Mouse (Mus musculus) forebrain, embryonic 12.5 days (tissue): Measurements from ENCODE around the gene Pmvk. TPM values are rescaled to one million over a fixed set of nuclear protein-coding genes. Genes with fewer than 3 reads are reported as not detected.

Experiments
- ATAC-seq: fragments of 200-750 bp; cut with Nextera tagmentation; 2 replicates; pipeline ENCODE4 v1.8.0; 2017; ENCODE audit warnings: moderate TSS enrichment; ENCODE audit not compliant: low FRiP score
- H3K27ac ChIP-seq: fragments of 300-500 bp; sonication (generic); 2 replicates; pipeline ENCODE4 v1.5.1; 2016; ENCODE audit warnings: mild to moderate bottlenecking
- H3K27me3 ChIP-seq: fragments of 300-500 bp; sonication (generic); 2 replicates; pipeline ENCODE4 v1.6.1; 2016; ENCODE audit warnings: mild to moderate bottlenecking
- H3K36me3 ChIP-seq: fragments of 300-500 bp; sonication (generic); replicated peaks from 2 replicates; pipeline ENCODE4 v1.6.1; 2016; ENCODE audit warnings: mild to moderate bottlenecking
- H3K4me1 ChIP-seq: fragments of 300-500 bp; sonication (generic); 2 replicates; pipeline ENCODE4 v1.6.1; 2016
- H3K4me2 ChIP-seq: fragments of 300-500 bp; sonication (generic); 2 replicates; pipeline ENCODE4 v1.6.1; 2016; ENCODE audit warnings: mild to moderate bottlenecking, moderate library complexity
- H3K4me3 ChIP-seq: fragments of 300-500 bp; sonication (generic); replicated peaks from 2 replicates; pipeline ENCODE4 v1.5.1; 2016; ENCODE audit warnings: mild to moderate bottlenecking
- H3K9ac ChIP-seq: fragments of 300-500 bp; sonication (generic); 2 replicates; pipeline ENCODE4 v1.6.1; 2016; ENCODE audit warnings: mild to moderate bottlenecking
- H3K9me3 ChIP-seq: fragments of 300-500 bp; sonication (generic); 2 replicates; pipeline ENCODE4 v1.6.1; 2016
- WGBS: fragments of 180-500 bp; shearing (Covaris S2); methylation state at CpG from one replicate; pipeline ENCODE4 v1.1.7; 2016; 5-methylcytosine and 5-hydroxymethylcytosine counted together
- polyA plus RNA-seq: library from polyadenylated mRNA; unstranded; fragments of >200 nt; fragmentation: Nextera tagmentation; extraction: Ambion mirVana; gene quantifications from 2 replicates; pipeline ENCODE4 v1.2.1, GENCODE M21; 2016

Pmvk gene
- polyA plus RNA-seq, 1 experiment from 2014 or later: 66.1 TPM

GRCm38 (mm10) chr3:89458372-89458964, 4.1 kb downstream of the Pmvk start:
- H3K36me3 ChIP-seq: 0 out of 2 replicates have a peak, but pooled peaks cover 10% of the 10 kb centered on the region
- no peaks in the 10 kb centered on the region for H3K27me3 ChIP-seq
- no peaks in the 10 kb centered on the region for H3K9me3 ChIP-seq
- H3K9ac ChIP-seq: no peak overlapping the region; the same call in 1 of the 2 replicates
- H3K4me3 ChIP-seq: peak overlapping the region; percentile 58
- peak; percentile 28; the same call in 1 of the 2 replicates for ATAC-seq
- 44% methylated on average over 13 of the region's 13 CpGs for WGBS
- H3K4me1 ChIP-seq: peaks cover 16% of the 10 kb centered on the region
- H3K27ac ChIP-seq: peak overlapping the region; percentile 46; the same call in 1 of the 2 replicates
- H3K4me2 ChIP-seq: peak overlapping the region; percentile 80

DNA sequence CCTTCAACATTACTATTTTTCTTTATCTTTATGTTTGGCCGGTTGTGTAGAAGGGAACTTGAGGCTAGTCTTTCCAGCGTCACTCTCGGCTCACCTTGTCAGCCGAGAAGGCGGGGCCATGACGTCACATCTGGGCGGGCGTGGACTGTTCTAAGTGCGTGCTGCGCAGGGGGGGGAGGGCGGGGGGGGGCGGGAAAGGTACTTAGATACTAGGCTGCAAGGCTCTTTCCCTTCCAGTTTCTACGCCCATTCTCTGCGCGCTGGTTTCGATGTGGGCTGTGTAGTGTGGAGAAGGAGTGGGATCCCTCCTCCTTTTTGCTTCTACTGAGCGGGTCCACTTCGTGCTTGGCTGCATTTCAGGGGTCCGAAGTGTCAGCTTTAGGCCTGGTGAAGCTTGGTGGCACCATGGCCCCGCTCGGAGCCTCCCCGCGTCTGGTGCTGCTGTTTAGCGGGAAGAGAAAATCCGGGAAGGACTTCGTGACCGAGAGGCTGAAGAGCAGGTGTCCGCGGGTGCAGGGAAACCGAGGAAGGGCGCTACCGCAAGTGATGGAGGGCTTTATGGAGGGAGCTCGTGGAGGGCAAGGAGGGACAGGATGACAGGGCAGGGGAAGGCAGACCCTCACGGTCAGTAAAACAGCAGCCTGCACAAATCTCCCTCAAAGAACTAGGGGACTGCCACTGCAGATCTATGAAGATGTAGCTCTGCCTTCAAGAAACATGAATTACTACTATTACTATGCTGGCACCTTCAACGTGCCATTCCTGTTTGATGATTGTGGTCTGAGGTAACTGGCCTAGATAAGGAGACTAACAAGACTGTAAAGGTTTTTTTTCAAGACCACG, 4.8 kb downstream of the Pmvk start:
- Histone ChIP-seq H3K4me2 (peak overlapping the region; percentile 80), H3K27ac (peak overlapping the region; percentile 87), H3K9ac (peak overlapping the region; percentile 73), H3K9me3 (no peaks in the 10 kb centered on the region), H3K4me3 (peak overlapping the region; percentile 58), H3K4me1 (peaks cover 16% of the 10 kb centered on the region), H3K27me3 (no peaks in the 10 kb centered on the region), H3K36me3 (peaks cover 12% of the 10 kb centered on the region; the same call in 1 of the 2 replicates)
- peak; percentile 92 for ATAC-seq
- WGBS: 2% methylated on average over 32 of the region's 36 CpGs

DNA sequence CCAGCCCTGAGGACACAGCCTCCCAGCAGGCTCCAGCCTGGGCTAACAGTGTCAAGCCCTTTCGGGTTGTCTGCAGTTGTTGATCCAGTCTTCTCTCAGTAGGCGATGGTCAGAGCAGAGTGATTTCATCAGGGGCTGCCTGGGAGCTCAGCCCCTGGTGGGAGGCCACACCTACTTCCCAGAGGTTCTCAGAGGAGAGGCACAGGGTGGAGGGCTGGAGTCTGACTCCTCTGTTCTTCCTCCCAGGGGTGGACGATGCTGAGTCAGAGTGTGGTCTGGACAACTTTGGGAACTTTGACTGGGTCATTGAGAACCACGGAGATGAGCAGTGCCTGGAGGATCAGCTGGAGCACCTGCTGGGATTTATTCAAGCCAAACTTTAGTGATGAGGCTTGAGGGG, 13.9 kb downstream of the Pmvk start:
- Histone ChIP-seq H3K36me3 (peaks cover 35% of the 10 kb centered on the region), H3K27ac (no peak overlapping the region), H3K9ac (no peak overlapping the region), H3K9me3 (no peaks in the 10 kb centered on the region), H3K4me2 (no peak overlapping the region), H3K4me1 (no peaks in the 10 kb centered on the region), H3K4me3 (no peak overlapping the region), H3K27me3 (no peaks in the 10 kb centered on the region)
- no peak for ATAC-seq
- WGBS: 41% methylated on average over 4 of the region's 4 CpGs

GRCm38 (mm10) chr3:89472280-89472679, 17.9 kb downstream of the Pmvk start:
- no peak for ATAC-seq

DNA sequence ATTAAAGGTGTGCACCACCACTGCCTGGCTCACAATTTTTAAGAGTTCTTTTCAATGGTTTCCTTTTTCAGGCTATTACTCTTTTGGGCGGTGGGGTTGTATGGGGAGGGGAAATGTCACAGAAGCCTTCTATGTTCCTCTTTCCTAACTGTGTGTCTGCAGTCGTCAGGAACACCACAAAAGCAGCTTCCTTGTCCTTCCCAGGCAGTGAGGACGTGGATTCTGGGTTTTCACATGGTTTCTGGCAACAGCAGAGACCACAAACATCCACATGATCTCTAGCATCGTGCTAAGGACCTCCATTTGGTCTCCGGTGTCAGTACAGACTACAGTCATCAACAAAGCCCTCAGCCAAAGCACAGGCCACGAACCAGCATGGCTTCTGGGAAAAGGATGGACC, 19.5 kb downstream of the Pmvk start:
- ATAC-seq: no peak
- Histone ChIP-seq H3K36me3 (peaks cover 11% of the 10 kb centered on the region), H3K4me2 (no peak overlapping the region), H3K9me3 (no peaks in the 10 kb centered on the region), H3K27me3 (no peaks in the 10 kb centered on the region), H3K27ac (no peak overlapping the region), H3K9ac (no peak overlapping the region), H3K4me3 (no peak overlapping the region), H3K4me1 (no peaks in the 10 kb centered on the region)
- 80% methylated on average over 6 of the region's 6 CpGs for WGBS

More at GRCm38 (mm10) chr3:89472280-89472679, 17.9 kb downstream of the Pmvk start:
- H3K4me2 ChIP-seq: no peak overlapping the region
- no peak overlapping the region for H3K4me3 ChIP-seq
- no peak overlapping the region for H3K9ac ChIP-seq
- H3K4me1 ChIP-seq: no peaks in the 10 kb centered on the region
- no peaks in the 10 kb centered on the region for H3K27me3 ChIP-seq
- no peak overlapping the region for H3K27ac ChIP-seq
- H3K36me3 ChIP-seq: peaks cover 26% of the 10 kb centered on the region
- 87% methylated on average over 7 of the region's 7 CpGs for WGBS
- no peaks in the 10 kb centered on the region for H3K9me3 ChIP-seq

GRCm38 (mm10) chr3:89479055-89479454, 24.7 kb downstream of the Pmvk start:
- no peak overlapping the region for H3K4me3 ChIP-seq
- H3K27me3 ChIP-seq: no peaks in the 10 kb centered on the region
- no peak overlapping the region for H3K4me2 ChIP-seq
- 85% methylated on average over 6 of the region's 6 CpGs for WGBS
- ATAC-seq: no peak
- H3K4me1 ChIP-seq: no peaks in the 10 kb centered on the region
- no peaks in the 10 kb centered on the region for H3K36me3 ChIP-seq
- H3K27ac ChIP-seq: no peak overlapping the region
- H3K9me3 ChIP-seq: no peaks in the 10 kb centered on the region
- no peak overlapping the region for H3K9ac ChIP-seq

- 39% methylated on average over 2 of the region's 2 CpGs for WGBS
- ATAC-seq: no peak
Measured at GRCm38 (mm10) chr3:89481488-89481887, 27.1 kb downstream of the Pmvk start.

DNA sequence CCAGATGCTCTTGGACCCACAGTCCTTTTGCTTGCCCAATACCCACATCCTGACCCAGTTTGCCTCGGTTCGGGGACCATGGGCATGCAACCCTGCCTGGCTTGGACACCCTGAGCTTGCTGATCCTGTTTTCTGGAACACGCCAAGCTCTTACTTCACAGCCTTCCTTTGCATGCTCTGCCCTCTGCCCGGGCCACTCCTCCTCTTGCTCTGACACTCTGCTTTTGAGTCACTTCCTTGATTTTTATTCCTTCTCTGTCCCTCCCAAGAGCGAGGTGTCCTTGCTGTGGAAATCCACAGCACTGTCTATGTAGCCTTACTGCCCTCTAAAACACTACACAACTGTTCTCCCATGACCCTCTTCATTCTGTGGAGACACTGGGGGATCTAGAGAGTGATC, 27.9 kb downstream of the Pmvk start:
- no peak overlapping the region for H3K4me3 ChIP-seq
- no peaks in the 10 kb centered on the region for H3K4me1 ChIP-seq
- WGBS: 95% methylated on average over 5 of the region's 5 CpGs
- ATAC-seq: no peak
- no peaks in the 10 kb centered on the region for H3K36me3 ChIP-seq
- H3K9ac ChIP-seq: no peak overlapping the region
- no peaks in the 10 kb centered on the region for H3K9me3 ChIP-seq
- no peak overlapping the region for H3K27ac ChIP-seq
- H3K27me3 ChIP-seq: peaks cover 3% of the 10 kb centered on the region
- no peak overlapping the region for H3K4me2 ChIP-seq

More at GRCm38 (mm10) chr3:89481488-89481887, 27.1 kb downstream of the Pmvk start:
- Histone ChIP-seq H3K36me3 (no peaks in the 10 kb centered on the region), H3K9ac (no peak overlapping the region), H3K4me3 (no peak overlapping the region), H3K4me2 (no peak overlapping the region), H3K27ac (no peak overlapping the region), H3K4me1 (no peaks in the 10 kb centered on the region), H3K27me3 (peaks cover 3% of the 10 kb centered on the region; the same call in 1 of the 2 replicates), H3K9me3 (no peaks in the 10 kb centered on the region)

- H3K4me3 ChIP-seq: no peak overlapping the region
- peak; percentile 61 for ATAC-seq
- H3K9ac ChIP-seq: no peak overlapping the region
- H3K4me2 ChIP-seq: peak overlapping the region; percentile 17; the same call in 1 of the 2 replicates
- H3K4me1 ChIP-seq: no peaks in the 10 kb centered on the region
- WGBS: 24% methylated on average over 24 of the region's 24 CpGs
- H3K27ac ChIP-seq: no peak overlapping the region
- no peaks in the 10 kb centered on the region for H3K36me3 ChIP-seq
- peaks cover 3% of the 10 kb centered on the region for H3K27me3 ChIP-seq
- H3K9me3 ChIP-seq: no peaks in the 10 kb centered on the region
Measured at GRCm38 (mm10) chr3:89484766-89485524, 30.6 kb downstream of the Pmvk start.

GRCm38 (mm10) chr3:89486111-89486510, 31.8 kb downstream of the Pmvk start:
- Histone ChIP-seq H3K4me2 (no peak overlapping the region), H3K27me3 (peaks cover 3% of the 10 kb centered on the region), H3K9ac (no peak overlapping the region), H3K27ac (no peak overlapping the region), H3K9me3 (no peaks in the 10 kb centered on the region), H3K4me3 (no peak overlapping the region), H3K36me3 (no peaks in the 10 kb centered on the region), H3K4me1 (no peaks in the 10 kb centered on the region)
- WGBS: 81% methylated on average over 8 of the region's 8 CpGs
- ATAC-seq: no peak

- Histone ChIP-seq H3K27me3 (peaks cover 3% of the 10 kb centered on the region), H3K36me3 (no peaks in the 10 kb centered on the region), H3K4me3 (no peak overlapping the region), H3K4me2 (no peak overlapping the region), H3K27ac (no peak overlapping the region), H3K9me3 (no peaks in the 10 kb centered on the region), H3K4me1 (no peaks in the 10 kb centered on the region), H3K9ac (no peak overlapping the region)
- ATAC-seq: no peak
- 68% methylated on average over 20 of the region's 20 CpGs for WGBS
Measured at GRCm38 (mm10) chr3:89486916-89487702, 32.8 kb downstream of the Pmvk start.
